Mouse (Mus musculus) G1E (cell line): ENCODE measurements around the gene Mamld1.

ENCODE experiments used
- CTCF ChIP-seq: IDR thresholded peaks from 2 replicates; pipeline ENCODE4 v1.5.1; 2012; ENCODE audit warnings: low read depth, low read length, inconsistent platforms, mixed read lengths
- POLR2AphosphoS5 ChIP-seq: IDR thresholded peaks from 2 replicates; pipeline ENCODE4 v1.6.1; 2012; ENCODE audit warnings: low read depth, low read length, inconsistent platforms; ENCODE audit not compliant: insufficient replicate concordance
- TAL1 ChIP-seq: conservative IDR thresholded peaks from 2 replicates; pipeline ENCODE4 v1.6.1; 2012; ENCODE audit warnings: low read depth, low read length, inconsistent platforms, mixed read lengths

DNA sequence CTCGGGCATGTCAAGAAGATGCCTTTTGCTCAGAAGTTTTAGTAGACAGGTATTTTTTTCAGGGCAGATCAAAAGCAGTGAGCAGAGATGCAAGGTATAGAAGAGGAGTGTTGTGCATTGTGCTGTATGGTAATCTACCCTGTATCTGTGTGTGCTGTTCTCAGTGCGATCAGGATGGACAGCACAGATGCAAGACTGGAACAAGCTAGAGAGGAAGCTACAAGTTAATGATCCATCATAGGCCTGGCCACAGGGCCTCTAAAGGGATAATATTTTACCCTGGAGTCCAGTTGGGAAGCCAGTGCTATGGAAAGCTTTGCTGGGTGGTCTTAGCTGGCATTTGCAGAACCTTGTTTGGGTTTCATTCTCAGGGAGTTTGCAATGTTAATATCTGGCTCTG, 6.9 kb downstream of the Mamld1 start:
- TF ChIP-seq CTCF: no peak
- no peak for TF ChIP-seq POLR2AphosphoS5
- no peak for TF ChIP-seq TAL1
